ENCODE assay signal across 8 mouse cellular contexts in the genomic region with DNA sequence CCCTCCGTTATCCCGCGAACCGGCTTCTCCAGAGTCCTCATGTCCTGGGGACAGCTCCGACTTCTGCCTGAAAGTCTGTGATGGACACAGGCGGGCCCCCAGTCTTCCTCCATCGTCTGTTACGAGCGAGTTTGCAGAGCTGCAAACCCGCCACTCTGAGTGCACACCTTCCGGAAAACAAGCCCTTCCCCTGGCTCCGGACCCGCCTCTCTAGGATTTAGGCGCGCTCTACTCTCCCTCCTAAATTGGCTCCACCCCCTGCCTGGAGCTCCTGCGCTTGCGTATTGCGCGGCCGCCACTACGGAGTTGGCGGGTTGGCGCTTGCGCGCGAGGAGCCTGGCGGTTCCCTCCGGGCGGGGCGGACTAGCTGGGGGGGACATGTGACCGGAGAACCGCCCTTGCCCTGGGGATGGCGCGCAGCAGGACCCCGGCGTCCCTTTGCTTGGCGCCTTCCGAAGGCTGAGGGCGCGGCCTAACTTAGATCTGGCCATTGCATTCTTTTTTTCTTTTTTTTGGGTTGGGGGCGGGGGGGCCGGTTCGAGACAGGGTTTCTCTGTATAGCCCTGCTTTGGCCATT. TPM values are rescaled to one million over a fixed set of nuclear protein-coding genes. Genes with fewer than 3 reads are reported as not detected.
DNase-seq lines count a peak whose midpoint lies in the region; ATAC-seq and TF ChIP-seq lines count a peak whose summit lies in the region.

No protein-coding gene starts in this region.

- no peaks in the 10 kb centered on the region for H3K27me3 ChIP-seq in hindbrain, postnatal 0 days (ENCODE audit: insufficient read depth, low read length)

- 0 out of 2 replicates have a peak, but pooled peaks have one; percentile 37 for TF ChIP-seq POLR2A in cortical plate, adult 2 months (IDR thresholded peaks at IDR 0.05; ENCODE audit: extremely low read depth, insufficient read depth, low read length)

- H3K4me3 ChIP-seq in cortical plate, adult 2 months (ENCODE audit: insufficient read depth, low read length) = peak overlapping the region; percentile 55
- peak overlapping the region; percentile 77 for H3K4me3 ChIP-seq in gastrocnemius, adult 2 months
- peak overlapping the region; percentile 70 for H3K4me3 ChIP-seq in hindbrain, postnatal 0 days (ENCODE audit: low read length)
- peak overlapping the region; percentile 78 for H3K4me3 ChIP-seq in macrophage (ENCODE audit: inconsistent target)

- ATAC-seq in hindbrain, postnatal 0 days = peak; percentile 96

- H3K9me3 ChIP-seq in hindbrain, postnatal 0 days (ENCODE audit: low read length) = no peaks in the 10 kb centered on the region

- no peaks in the 10 kb centered on the region; the same call in 1 of the 2 replicates for H3K4me1 ChIP-seq in cortical plate, adult 2 months (ENCODE audit: control insufficient read depth, insufficient read depth, low read length)
- peaks cover 12% of the 10 kb centered on the region; the same call in 1 of the 2 replicates for H3K4me1 ChIP-seq in hindbrain, postnatal 0 days (ENCODE audit: insufficient read depth, low read length)

- peak overlapping the region; percentile 51 for H3K27ac ChIP-seq in cortical plate, adult 2 months (ENCODE audit: insufficient read depth, low read length)
- H3K27ac ChIP-seq in gastrocnemius, adult 2 months = peak overlapping the region; percentile 95
- H3K27ac ChIP-seq in hindbrain, postnatal 0 days = peak overlapping the region; percentile 86
- H3K27ac ChIP-seq in macrophage = peak overlapping the region; percentile 88

- H3K9ac ChIP-seq in hindbrain, postnatal 0 days (replicated peaks; ENCODE audit: low read length) = peak overlapping the region; percentile 48

- peak overlapping the region; percentile 100 for H3K4me2 ChIP-seq in hindbrain, postnatal 0 days (ENCODE audit: low read depth, low read length)

- intact Hi-C loops in gastrocnemius, adult 2 months (cut with DNase I) = loop anchor here (1.0 kb wide), 1 partner anchor 18 kb away; no protein-coding TSS in a partner anchor

- peaks cover 44% of the 10 kb centered on the region for H3K79me2 ChIP-seq in macrophage (ENCODE audit: inconsistent target)

- TF ChIP-seq CTCF in cortical plate, adult 2 months (IDR thresholded peaks at IDR 0.05; ENCODE audit: extremely low read depth, insufficient read depth, low read length) = no peak
- no peak for TF ChIP-seq CTCF in gastrocnemius, adult 2 months (IDR thresholded peaks at IDR 0.05)
- no peak for TF ChIP-seq CTCF in hindbrain, postnatal 0 days (IDR thresholded peaks at IDR 0.05; ENCODE audit: low read depth)

- WGBS in hindbrain, postnatal 0 days = under 1% methylated on average over 43 of the region's 43 CpGs
- under 1% methylated on average over 42 of the region's 43 CpGs for WGBS in macrophage (ENCODE audit: missing documents)

- peaks cover 5% of the 10 kb centered on the region; the same call in 1 of the 2 replicates for H3K36me3 ChIP-seq in hindbrain, postnatal 0 days (ENCODE audit: insufficient read depth, low read length)
- H3K36me3 ChIP-seq in macrophage (ENCODE audit: inconsistent target) = no peaks in the 10 kb centered on the region

- peak; percentile 98 to 100 for DNase-seq in adrenal gland, adult (ENCODE audit: inconsistent age in 2 of 2, low spot score in 1 of 2)
- DNase-seq in gastrocnemius, adult 2 months = peak; percentile 98
- peak; percentile 99 for DNase-seq in hindbrain, postnatal 0 days (ENCODE audit: low spot score)
- DNase-seq in left cerebral cortex, adult 18-20 months (ENCODE audit: low spot score in 2 of 2) = peak; percentile 90 to 94
- peak; percentile 96 for DNase-seq in retina, postnatal 7 days (ENCODE audit: low read depth, low spot score)
- peak; percentile 96 for DNase-seq in urinary bladder, postnatal 14 days (ENCODE audit: low spot score)

RNA-seq across cellular contexts. Expression of a gene that starts 0.4 kb away (rescaled TPM):
- polyA plus RNA-seq in cortical plate, adult 2 months (2012; rRNA removed) = 1.4 and 2.0 TPM in 2 replicates
- under 1 TPM; 0.36 to 0.45 TPM for total RNA-seq in gastrocnemius, adult 2 months (2021)
- total RNA-seq in hindbrain, postnatal 0 days (2014; rRNA removed) = 5.3 and 8.0 TPM in 2 replicates
- 10.0 and 12.0 TPM in 2 replicates for polyA plus RNA-seq in hindbrain, postnatal 0 days (2015; fragmentation: Nextera tagmentation; extraction: Ambion mirVana)
- total RNA-seq in left cerebral cortex, adult 18-20 months (2021) = under 1 TPM; 0.91 to 0.98 TPM
- total RNA-seq in macrophage (2018; cell fraction: chromatin; rRNA removed) = 10 to 100 TPM in 3 of 26 experiments, 1 to 10 TPM in 21, under 1 TPM in 2; 0.70 to 12.5 (median 3.3) TPM
- total RNA-seq in macrophage (2018; cell fraction: cytosol; rRNA removed) = 1 to 10 TPM in 22 of 26 experiments, under 1 TPM in 4; 0.52 to 4.7 (median 2.2) TPM
- 10 to 100 TPM in 1 of 26 experiments, 1 to 10 TPM in 20, under 1 TPM in 5; 0.78 to 21.6 (median 2.0) TPM for total RNA-seq in macrophage (2018; cell fraction: nucleus; rRNA removed)
- polyA plus RNA-seq in macrophage (2018) = 2.5 to 10.0 TPM (median 6.6 TPM) in 3 replicates

RNA-seq across cellular contexts. Expression of a gene that starts 17.9 kb away (rescaled TPM):
- polyA plus RNA-seq in cortical plate, adult 2 months (2012; rRNA removed) = 6.6 and 7.0 TPM in 2 replicates
- total RNA-seq in gastrocnemius, adult 2 months (2021) = 1 to 10 TPM; 6.1 to 9.9 TPM
- total RNA-seq in hindbrain, postnatal 0 days (2014; rRNA removed) = 7.3 and 12.2 TPM in 2 replicates
- polyA plus RNA-seq in hindbrain, postnatal 0 days (2015; fragmentation: Nextera tagmentation; extraction: Ambion mirVana) = 8.2 and 8.3 TPM in 2 replicates
- total RNA-seq in left cerebral cortex, adult 18-20 months (2021) = 10 to 100 TPM in 1 of 2 experiments, 1 to 10 TPM in 1; 9.9 to 11.9 TPM
- total RNA-seq in macrophage (2018; cell fraction: chromatin; rRNA removed) = 10 to 100 TPM in 25 of 26 experiments, 1 to 10 TPM in 1; 7.7 to 46.7 (median 22.5) TPM
- total RNA-seq in macrophage (2018; cell fraction: cytosol; rRNA removed) = 1 to 10 TPM; 2.9 to 8.0 (median 5.0) TPM
- 10 to 100 TPM in 20 of 26 experiments, 1 to 10 TPM in 6; 5.9 to 37.1 (median 13.9) TPM for total RNA-seq in macrophage (2018; cell fraction: nucleus; rRNA removed)
- polyA plus RNA-seq in macrophage (2018) = 3.7 to 8.9 TPM (median 7.3 TPM) in 3 replicates

Comparison
In these comparisons a context has a peak if more than half of its experiments do, and no peak if none do; other contexts are left out.
1. Peak in every context shown above with its lines: DNase-seq, ATAC-seq, H3K4me3 ChIP-seq and H3K27ac ChIP-seq.